Mouse (Mus musculus) urinary bladder, postnatal 4 days (tissue): ENCODE measurements at regions not wholly inside any gene's neighbourhood (a gene's known extent, or its start where the extent isn't known, plus 50 kb on each side); places are given as distances from the start of the nearest gene placed in this dataset.

Source experiments
- DNase-seq, 2 experiments: peaks; one replicate each; pipeline ENCODE4 v3.0.0; 2021 to 2022; ENCODE audit warnings: low spot score in 2 of 2

- DNase-seq, result no peak
Observed at GRCm38 (mm10) chr2:48539465-48540055, 274.3 kb upstream of the Acvr2a start.

DNA sequence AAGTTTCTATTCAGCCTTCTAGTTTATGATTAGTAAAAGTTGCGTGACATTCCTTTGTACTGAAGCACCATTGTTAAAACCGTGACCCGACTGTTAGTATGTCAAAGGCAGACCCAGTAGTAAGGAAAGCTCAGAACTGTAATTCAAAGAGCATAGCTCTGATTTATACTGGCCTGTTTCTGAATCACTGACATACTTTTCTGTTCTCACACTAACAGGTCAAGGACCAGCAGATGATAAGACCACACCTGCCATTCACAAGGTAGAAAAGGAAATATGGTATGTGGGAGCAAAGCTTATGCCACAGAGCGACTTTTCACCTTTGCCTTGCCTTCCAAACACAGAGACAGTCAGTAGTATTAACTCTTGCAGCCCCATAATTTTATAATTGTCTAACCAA lies 269.5 kb upstream of the Acvr2a start:
- DNase-seq, result no peak

- DNase-seq, result no peak
Observed at GRCm38 (mm10) chr2:48545072-48545471, 268.8 kb upstream of the Acvr2a start.

DNA sequence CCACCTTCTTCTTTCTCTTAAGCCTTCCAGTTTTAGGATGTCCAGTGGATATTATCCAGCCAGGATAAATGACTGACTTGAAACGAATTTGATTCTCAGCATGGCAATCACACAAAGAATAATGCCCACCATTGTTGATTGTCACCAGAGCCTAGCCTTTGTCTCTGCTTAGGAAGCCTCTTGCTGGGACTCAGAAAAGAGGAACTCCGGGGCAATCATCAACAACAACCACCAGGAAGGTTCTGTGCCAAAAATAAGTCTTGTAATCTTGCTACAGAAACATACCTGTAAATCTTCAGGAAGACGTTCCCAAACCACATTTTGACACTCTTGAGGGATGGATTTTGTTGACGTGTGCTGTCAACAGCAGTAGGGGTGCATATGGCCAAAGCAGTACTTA lies 268.2 kb upstream of the Acvr2a start:
- no peak for DNase-seq

DNA sequence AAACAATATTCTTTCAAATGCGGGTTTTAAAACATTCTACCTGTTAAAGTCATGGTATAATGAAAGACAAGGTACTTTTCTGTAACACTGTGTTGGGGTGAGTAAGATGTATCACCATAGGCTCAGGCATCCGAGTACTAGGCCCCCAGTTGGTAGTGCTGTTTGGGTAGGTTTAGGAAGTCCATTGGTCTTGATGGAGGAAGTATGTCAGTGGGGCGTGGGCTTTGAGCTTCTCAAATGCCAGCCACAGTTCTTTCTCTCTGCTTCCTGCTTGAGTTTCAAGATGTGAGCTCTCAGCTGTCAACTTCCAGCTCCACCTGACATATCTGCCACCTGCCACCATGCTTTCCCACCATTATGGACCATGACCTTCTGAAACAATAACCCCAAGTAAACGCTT lies 267.7 kb upstream of the Acvr2a start:
- DNase-seq, result no peak

DNA sequence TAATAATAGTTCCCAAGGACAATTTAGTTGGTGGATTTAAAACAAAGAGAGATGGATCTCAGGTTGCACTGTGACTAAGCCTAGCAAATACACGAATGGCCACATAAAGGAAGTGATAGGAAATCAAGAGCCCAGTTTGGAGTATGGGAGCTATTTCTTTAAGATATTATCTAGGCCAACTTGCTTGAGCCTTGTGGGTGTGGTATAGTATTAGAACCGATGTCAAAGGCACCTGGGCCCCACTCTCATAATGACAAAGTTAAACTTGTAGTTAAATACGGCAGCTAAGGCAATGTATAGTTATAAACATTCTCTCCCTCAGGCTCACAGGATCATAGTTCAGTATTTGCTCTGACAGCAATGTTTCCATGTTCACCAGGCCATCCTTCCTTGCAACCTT lies 257.3 kb upstream of the Acvr2a start:
- DNase-seq, result no peak

DNA sequence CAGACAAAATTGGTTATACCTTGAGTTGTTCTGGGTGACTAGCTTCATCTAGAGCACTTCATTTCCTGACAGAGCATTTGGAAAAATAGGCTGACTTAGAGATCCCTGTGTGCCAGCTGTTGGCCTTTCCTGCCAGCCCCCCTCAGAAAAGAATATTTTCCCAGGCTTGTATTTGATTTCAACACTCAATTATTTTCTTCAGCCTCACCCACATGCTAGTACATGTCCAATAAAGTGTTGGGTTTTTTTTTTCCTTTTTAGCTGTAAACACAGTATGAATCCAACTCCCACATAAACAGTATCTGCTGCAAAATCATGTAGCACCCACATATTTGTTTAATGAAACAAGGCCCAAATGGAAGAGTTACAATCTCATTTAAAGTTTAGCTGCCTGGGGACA lies 256.8 kb upstream of the Acvr2a start:
- no peak for DNase-seq

DNA sequence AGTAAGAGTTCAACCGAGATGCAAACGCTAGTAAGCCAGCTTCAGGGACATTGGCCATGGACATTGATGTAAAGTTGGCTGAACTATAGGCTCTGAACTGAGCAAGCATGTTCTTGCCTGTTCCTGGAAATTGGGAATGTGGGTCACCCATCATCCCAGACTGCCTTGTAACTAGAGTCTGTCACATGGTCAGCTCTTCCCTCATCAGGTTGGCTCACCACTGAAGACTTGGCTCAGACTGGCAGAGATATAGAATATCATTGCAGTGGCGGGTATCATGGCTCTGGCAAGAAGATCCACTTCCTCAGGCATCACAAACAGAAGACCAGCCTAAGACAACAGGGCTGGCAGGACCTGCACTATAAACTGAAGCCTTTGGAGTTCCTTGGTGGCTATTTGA lies 255.3 kb upstream of the Acvr2a start:
- no peak for DNase-seq

- no peak for DNase-seq
Observed at GRCm38 (mm10) chr2:48563636-48564035, 250.3 kb upstream of the Acvr2a start.

GRCm38 (mm10) chr2:48564170-48564569 lies 249.7 kb upstream of the Acvr2a start:
- no peak for DNase-seq

DNA sequence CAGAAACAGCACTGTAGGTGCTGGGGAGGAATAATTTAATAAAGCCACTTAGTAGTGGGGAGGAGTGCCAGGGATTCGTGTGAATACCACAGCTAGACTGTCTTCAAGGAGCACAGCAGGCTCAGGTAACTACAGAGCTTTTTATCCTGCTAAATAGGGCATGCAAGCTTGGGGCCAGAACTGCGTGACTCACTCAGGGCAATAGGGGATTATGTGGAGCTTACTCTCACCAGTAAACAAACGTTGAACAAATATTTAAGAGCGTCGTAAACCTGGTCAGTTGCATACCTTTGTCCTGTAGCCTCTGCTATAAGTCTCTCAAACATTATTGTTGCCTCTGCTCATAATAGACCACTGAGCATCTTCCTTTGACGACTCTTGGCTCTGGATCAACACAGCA lies 246.0 kb upstream of the Acvr2a start:
- no peak for DNase-seq

- no peak for DNase-seq
Observed at GRCm38 (mm10) chr2:48586162-48586830, 227.6 kb upstream of the Acvr2a start.

DNA sequence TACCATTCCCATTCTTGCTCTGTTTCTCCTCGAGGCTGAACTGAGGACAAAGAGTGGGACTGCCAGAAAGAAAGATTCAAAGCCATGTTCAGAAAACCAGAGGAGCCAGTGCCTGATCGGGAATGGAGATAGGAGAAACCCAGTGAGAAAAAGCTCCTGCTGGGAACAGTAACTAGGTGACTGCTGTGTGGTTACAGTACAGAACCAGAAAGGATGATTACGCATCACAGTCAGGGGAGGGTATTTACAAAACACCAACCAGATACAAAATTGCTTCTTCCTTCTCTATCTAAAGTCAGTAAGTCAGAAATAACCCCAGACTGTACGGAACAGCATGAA lies 227.1 kb upstream of the Acvr2a start:
- DNase-seq, result no peak

DNA sequence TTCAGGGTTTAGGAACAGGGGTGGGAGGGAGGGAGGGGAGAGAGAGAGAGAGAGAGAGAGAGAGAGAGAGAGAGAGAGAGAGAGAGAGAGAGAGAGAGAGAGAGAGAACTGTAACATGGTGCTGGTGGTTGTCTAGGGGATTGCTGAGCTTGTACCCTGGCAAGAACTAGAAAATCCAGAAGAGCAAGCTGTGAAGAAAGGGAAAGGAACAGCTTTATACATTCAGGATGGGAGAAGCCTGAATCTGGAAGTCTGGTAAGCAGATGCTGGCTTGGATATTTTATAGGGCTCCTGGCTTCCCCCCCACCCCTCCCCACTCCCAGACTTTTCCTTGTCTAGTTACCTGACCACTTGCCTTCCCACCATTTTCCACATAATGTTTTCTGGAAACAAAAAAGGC lies 224.2 kb upstream of the Acvr2a start:
- DNase-seq, result no peak

DNA sequence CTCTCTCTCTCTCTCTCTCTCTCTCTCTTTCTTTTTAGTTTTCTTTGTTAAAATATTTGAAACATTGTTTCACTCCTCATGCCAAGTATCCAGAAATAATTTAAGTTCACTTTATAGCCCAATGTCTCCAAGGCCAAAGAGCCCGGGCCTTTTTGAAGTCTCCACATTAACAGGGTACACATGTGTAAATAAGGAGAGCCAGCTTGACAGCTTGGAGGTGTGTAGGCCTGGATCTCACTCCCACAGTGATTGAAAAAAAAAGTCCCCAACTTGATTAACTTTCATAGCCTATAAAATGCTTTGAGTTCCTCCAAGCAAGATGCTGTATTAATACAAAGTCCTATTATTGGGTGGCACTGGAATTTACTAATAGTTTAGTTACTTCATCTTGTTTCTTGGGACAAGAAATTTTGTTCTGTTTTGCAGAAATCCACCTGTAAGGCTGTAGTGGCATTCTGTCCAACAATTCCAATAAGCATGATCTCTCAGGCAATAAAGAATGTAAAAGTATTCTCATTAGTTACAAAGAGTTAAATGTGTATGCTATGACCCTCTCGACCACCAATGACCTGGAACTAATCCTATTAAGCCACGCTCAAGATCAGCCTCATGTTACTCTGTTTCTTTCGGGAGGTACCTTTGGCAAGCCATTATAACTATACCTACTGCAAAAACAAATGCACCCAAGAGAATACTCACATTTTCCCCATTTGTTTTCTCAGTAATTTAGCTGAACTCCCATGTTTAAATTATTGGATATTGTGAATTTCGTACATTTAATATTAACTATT lies 215.9 kb upstream of the Acvr2a start:
- DNase-seq, result no peak

GRCm38 (mm10) chr2:48599367-48599766 lies 214.5 kb upstream of the Acvr2a start:
- no peak for DNase-seq

GRCm38 (mm10) chr2:48601855-48602254 lies 212.1 kb upstream of the Acvr2a start:
- no peak for DNase-seq

- DNase-seq, result no peak
Observed at GRCm38 (mm10) chr2:48609466-48609865, 204.4 kb upstream of the Acvr2a start.

DNA sequence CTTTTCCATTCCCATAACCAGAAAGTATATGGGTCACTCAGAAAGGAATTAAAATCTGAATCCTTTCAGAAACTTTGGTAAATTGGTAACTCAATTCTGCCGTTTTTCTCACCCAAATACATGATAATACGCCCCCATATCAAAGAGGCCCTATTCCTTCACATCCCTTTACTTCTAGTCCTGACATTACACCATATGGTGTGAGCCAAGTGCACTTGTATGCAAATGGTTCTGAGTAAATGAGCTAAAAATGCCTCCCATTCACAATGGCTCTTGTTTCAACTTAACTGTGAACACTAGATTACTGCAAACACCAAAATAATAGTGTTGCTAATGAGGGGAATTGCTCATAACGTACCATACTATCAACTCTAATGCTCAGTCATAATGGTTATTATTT lies 201.7 kb upstream of the Acvr2a start:
- DNase-seq, result no peak

- no peak for DNase-seq
Observed at GRCm38 (mm10) chr2:48617141-48617699, 196.7 kb upstream of the Acvr2a start.

DNA sequence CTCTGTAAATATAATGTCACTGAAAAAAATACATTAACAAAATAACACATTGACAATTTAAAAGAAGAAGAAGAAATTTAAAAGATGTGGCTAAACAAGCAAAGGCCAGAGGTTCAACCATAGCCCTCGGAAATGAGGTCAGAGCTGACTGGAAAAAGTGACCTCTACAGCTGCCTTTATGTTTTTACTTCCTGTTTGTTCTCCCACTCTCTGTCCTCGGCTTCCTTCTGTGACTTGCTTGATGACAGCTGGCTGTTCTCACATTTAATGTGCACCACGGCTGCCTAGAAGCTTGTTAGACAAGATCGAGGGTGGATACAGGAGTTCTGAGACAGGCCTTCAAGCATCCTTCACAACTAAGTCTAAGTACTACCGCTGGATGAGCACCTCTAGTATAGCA lies 194.9 kb upstream of the Acvr2a start:
- DNase-seq, result no peak

DNA sequence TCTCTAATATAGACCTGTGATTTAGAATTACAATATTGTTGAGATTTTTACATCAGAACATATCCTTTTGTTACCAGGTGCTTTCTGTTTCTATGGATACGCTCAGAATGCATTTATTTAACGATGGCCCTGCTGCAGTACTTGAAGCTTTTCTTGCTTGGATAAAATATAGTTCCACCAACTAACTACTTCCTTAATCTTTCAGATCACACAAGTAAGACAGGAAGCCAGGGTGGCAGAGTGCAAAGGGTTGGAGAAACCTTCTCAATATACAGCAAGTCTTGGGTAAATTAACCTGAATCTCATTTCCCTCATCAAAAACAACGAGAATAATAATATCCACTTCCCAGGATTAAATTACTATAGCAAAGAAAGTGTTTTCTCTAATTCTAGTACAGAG lies 193.1 kb upstream of the Acvr2a start:
- no peak for DNase-seq

DNA sequence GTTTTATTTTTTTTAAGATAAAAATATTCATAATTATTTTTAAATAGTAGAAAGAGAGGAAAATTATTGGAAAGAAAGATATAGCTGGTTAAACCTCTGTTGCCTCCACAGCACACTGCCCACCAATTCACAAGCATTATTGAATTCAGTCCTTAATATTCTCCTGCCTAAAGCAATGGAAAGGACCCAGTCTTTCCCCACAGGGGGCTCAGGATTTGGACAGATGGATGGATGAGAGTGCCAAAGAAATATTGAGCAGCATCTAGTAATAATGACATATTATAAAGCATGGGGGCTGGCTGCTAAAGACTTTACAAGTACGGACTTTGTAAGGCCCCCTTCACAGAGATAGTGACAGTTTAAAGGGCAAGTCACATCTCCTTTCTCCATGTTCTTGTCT lies 191.6 kb upstream of the Acvr2a start:
- no peak for DNase-seq
